Mouse (Mus musculus) CH12.LX (cell line): ENCODE measurements around the gene Kat2b. TPM values are rescaled to one million over a fixed set of nuclear protein-coding genes. Genes with fewer than 3 reads are reported as not detected.

Experiments used
- DNase-seq: peaks from one replicate; pipeline ENCODE4 v3.0.0-alpha.2; 2013; ENCODE audit errors: extremely low read depth
- H3K27ac ChIP-seq: 2 replicates; pipeline ENCODE4 v1.5.1; 2012; ENCODE audit warnings: low read depth, mild to moderate bottlenecking, control low read depth, moderate library complexity; ENCODE audit not compliant: insufficient read depth
- H3K27me3 ChIP-seq: replicated peaks from 2 replicates; pipeline ENCODE3; 2012; ENCODE audit warnings: inconsistent platforms
- H3K36me3 ChIP-seq, 2 experiments: replicated peaks in 1 of 2; 2 replicates each; pipeline versions ENCODE3 to v1.6.1; 2012; ENCODE audit warnings: inconsistent platforms in 1 of 2, low read length in 1 of 2, mild to moderate bottlenecking in 1 of 2, mixed read lengths in 1 of 2, moderate library complexity in 1 of 2; ENCODE audit not compliant: control insufficient read depth in 1 of 2, insufficient read depth in 1 of 2
- H3K4me1 ChIP-seq, 2 experiments: 2 replicates each; pipeline ENCODE4 v1.6.1; 2012; ENCODE audit warnings: inconsistent platforms in 1 of 2, moderate library complexity in 1 of 2; ENCODE audit not compliant: insufficient read depth in 2 of 2, control insufficient read depth in 1 of 2
- H3K4me2 ChIP-seq: 2 replicates; pipeline ENCODE4 v1.6.1; 2012; ENCODE audit warnings: low read depth, mild to moderate bottlenecking, control low read depth; ENCODE audit not compliant: poor library complexity, insufficient read depth, severe bottlenecking
- H3K4me3 ChIP-seq, 3 experiments: fragments of 150-350 bp in 1 of 3; sonication (generic) in 1 of 3; replicated peaks in 1 of 3; 2 replicates each; pipeline versions ENCODE3 to v1.5.1; 2011 to 2012; ENCODE audit warnings: low read depth in 2 of 3, low read length in 2 of 3, mild to moderate bottlenecking in 2 of 3, moderate library complexity in 2 of 3, control low read depth in 1 of 3, improper control_type of control experiment in 1 of 3, inconsistent platforms in 1 of 3, mixed read lengths in 1 of 3; ENCODE audit not compliant: poor library complexity in 1 of 3
- H3K79me2 ChIP-seq: replicated peaks from 2 replicates; pipeline ENCODE4 v1.6.1; 2012; ENCODE audit warnings: mild to moderate bottlenecking, moderate library complexity; ENCODE audit not compliant: control insufficient read depth, poor library complexity, insufficient read depth, severe bottlenecking; ENCODE audit errors: extremely low read depth
- H3K9ac ChIP-seq: 2 replicates; pipeline ENCODE4 v1.6.1; 2012; ENCODE audit warnings: low read depth, mild to moderate bottlenecking, control low read depth, moderate library complexity; ENCODE audit not compliant: insufficient read depth
- H3K9me3 ChIP-seq: replicated peaks from 2 replicates; pipeline ENCODE3; 2012; ENCODE audit warnings: low read length, inconsistent platforms, mixed read lengths
- BHLHE40 ChIP-seq: IDR thresholded peaks from 2 replicates; pipeline ENCODE4 v1.6.1; 2011; ENCODE audit warnings: mild to moderate bottlenecking, low read depth, low read length, improper control_type of control experiment
- CHD1 ChIP-seq: IDR thresholded peaks from 2 replicates; pipeline ENCODE4 v1.6.1; 2012; ENCODE audit warnings: low read depth, low read length, improper control_type of control experiment, inconsistent platforms
- CHD2 ChIP-seq: IDR thresholded peaks from 2 replicates; pipeline ENCODE4 v1.6.1; 2011; ENCODE audit warnings: low read length, improper control_type of control experiment
- E2F4 ChIP-seq: IDR thresholded peaks from 2 replicates; pipeline ENCODE4 v1.6.1; 2011; ENCODE audit warnings: low read depth, low read length, improper control_type of control experiment; ENCODE audit not compliant: insufficient replicate concordance
- ELF1 ChIP-seq: IDR thresholded peaks from 2 replicates; pipeline ENCODE4 v1.6.1; 2014; ENCODE audit warnings: low read depth, mild to moderate bottlenecking, inconsistent platforms, low read length, improper control_type of control experiment
- ETS1 ChIP-seq: conservative IDR thresholded peaks from 2 replicates; pipeline ENCODE4 v1.6.1; 2012; ENCODE audit warnings: low read depth, mild to moderate bottlenecking, inconsistent platforms, low read length, improper control_type of control experiment, moderate library complexity
- MAFK ChIP-seq: IDR thresholded peaks from 2 replicates; pipeline ENCODE4 v1.6.1; 2011; ENCODE audit warnings: low read length, improper control_type of control experiment; ENCODE audit not compliant: insufficient replicate concordance
- MAZ ChIP-seq: IDR thresholded peaks from 2 replicates; pipeline ENCODE4 v1.6.1; 2012; ENCODE audit warnings: low read depth, mild to moderate bottlenecking, inconsistent platforms, low read length, improper control_type of control experiment, moderate library complexity
- MXI1 ChIP-seq: IDR thresholded peaks from 2 replicates; pipeline ENCODE4 v1.6.1; 2011; ENCODE audit warnings: mild to moderate bottlenecking, low read depth, low read length, improper control_type of control experiment
- NRF1 ChIP-seq: IDR thresholded peaks from 2 replicates; pipeline ENCODE4 v1.6.1; 2014; ENCODE audit warnings: low read depth, mild to moderate bottlenecking, inconsistent platforms, low read length, improper control_type of control experiment, moderate library complexity
- PAX5 ChIP-seq: IDR thresholded peaks from 2 replicates; pipeline ENCODE4 v1.6.1; 2012; ENCODE audit warnings: low read length, inconsistent platforms, mixed read lengths
- POLR2A ChIP-seq: IDR thresholded peaks from 2 replicates; pipeline ENCODE4 v1.6.1; 2011; ENCODE audit warnings: low read depth, mild to moderate bottlenecking, improper control_type of control experiment, low read length
- POLR2AphosphoS2 ChIP-seq: IDR thresholded peaks from 2 replicates; pipeline ENCODE4 v1.6.1; 2011; ENCODE audit warnings: low read depth, low read length, improper control_type of control experiment
- RAD21 ChIP-seq: IDR thresholded peaks from 2 replicates; pipeline ENCODE4 v1.6.1; 2011; ENCODE audit warnings: low read depth, mild to moderate bottlenecking, low read length, improper control_type of control experiment, moderate library complexity
- RCOR1 ChIP-seq: conservative IDR thresholded peaks from 2 replicates; pipeline ENCODE4 v1.6.1; 2012; ENCODE audit warnings: low read depth, mild to moderate bottlenecking, inconsistent platforms, low read length, improper control_type of control experiment
- TBP ChIP-seq: conservative IDR thresholded peaks from 2 replicates; pipeline ENCODE4 v1.6.1; 2011; ENCODE audit warnings: low read depth, low read length, improper control_type of control experiment
- UBTF ChIP-seq: IDR thresholded peaks from 2 replicates; pipeline ENCODE4 v1.6.1; 2012; ENCODE audit warnings: low read depth, mild to moderate bottlenecking, inconsistent platforms, low read length, improper control_type of control experiment, moderate library complexity
- USF1 ChIP-seq: IDR thresholded peaks from 2 replicates; pipeline ENCODE4 v1.6.1; 2014; ENCODE audit warnings: low read depth, mild to moderate bottlenecking, inconsistent platforms, low read length, improper control_type of control experiment
- USF2 ChIP-seq: conservative IDR thresholded peaks from 2 replicates; pipeline ENCODE4 v1.6.1; 2011; ENCODE audit warnings: low read depth, low read length, improper control_type of control experiment
- ZKSCAN1 ChIP-seq: IDR thresholded peaks from 2 replicates; pipeline ENCODE4 v1.6.1; 2012; ENCODE audit warnings: low read depth, inconsistent platforms, low read length, improper control_type of control experiment, borderline replicate concordance
- ZNF384 ChIP-seq: IDR thresholded peaks from 2 replicates; pipeline ENCODE4 v1.6.1; 2012; ENCODE audit warnings: low read depth, low read length, improper control_type of control experiment, inconsistent platforms
- dilution Hi-C: fragments of 300-500 bp; cut with MboI; formaldehyde crosslinking; loops from 2 replicates; pipeline ENCODE4 v1.14.3; 2020; ENCODE audit warnings: low sequenced_read_pairs; ENCODE audit not compliant: extremely low pct_unique_long_range_greater_than_20kb, extremely low pct_ligation_motif_present
- in situ Hi-C: fragments of 300-500 bp; cut with MboI; formaldehyde crosslinking; loops from 3 replicates; pipeline ENCODE4 v1.14.3; 2019; ENCODE audit warnings: low sequenced_read_pairs, low pct_ligation_motif_present, low pct_unique_long_range_greater_than_20kb, mixed read lengths
- polyA plus RNA-seq: library from polyadenylated mRNA; unstranded; fragments of >175 nt; gene quantifications from 2 replicates; pipeline ENCODE4 v1.2.1, GENCODE M21; 2012; ENCODE audit warnings: low read depth; ENCODE audit not compliant: insufficient read length
- total RNA-seq, 2 experiments: library from RNA; depleted of rRNA; stranded (reverse); fragments of 300-350 nt in 1 of 2; fragments of >200 nt in 1 of 2; gene quantifications; 2 replicates each; pipeline ENCODE4 v1.2.3; 2012 to 2014

Kat2b gene
- total and polyA plus RNA-seq, 3 experiments = 3.6 to 4.6 (median 4.1) TPM

DNA sequence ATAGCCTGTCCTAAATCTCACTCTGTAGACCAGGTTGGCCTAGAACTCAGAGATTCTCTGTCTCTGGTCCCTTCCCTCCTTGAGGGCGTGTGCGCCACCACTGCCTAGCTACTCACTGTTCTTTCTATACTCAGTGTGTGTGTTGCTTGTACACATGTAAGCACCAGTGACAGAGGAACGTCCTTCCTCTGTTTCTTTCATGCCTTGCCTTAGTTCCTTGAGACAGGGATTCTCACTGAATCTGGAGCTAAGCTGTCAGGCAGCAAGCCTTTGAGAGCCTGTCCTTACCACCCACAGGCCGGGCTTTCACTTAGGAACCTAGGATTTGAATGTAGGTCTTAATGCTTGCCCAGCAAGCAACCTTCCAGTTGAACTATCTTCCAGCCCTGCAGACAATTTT is 13.0 kb downstream of the Kat2b start:
- Histone ChIP-seq H3K79me2 (peaks cover 12% of the 10 kb centered on the region), H3K4me1 (peaks cover 19 to 49% of the 10 kb centered on the region in 2 experiments), H3K9me3 (no peaks in the 10 kb centered on the region), H3K4me2 (no peak overlapping the region), H3K36me3 (peaks cover 3% of the 10 kb centered on the region in 2 experiments), H3K4me3 (no peak overlapping the region), H3K27me3 (no peaks in the 10 kb centered on the region)
- in situ Hi-C loops = no loop called here
- TF ChIP-seq PAX5 (no peak), POLR2AphosphoS2 (no peak), CHD1 (no peak)
- TF ChIP-seq, all 38 proteins: peak for 0
- DNase-seq = no peak
- Histone ChIP-seq H3K27ac (no peak overlapping the region), H3K9ac (no peak overlapping the region)
- dilution Hi-C loops = no loop called here

DNA sequence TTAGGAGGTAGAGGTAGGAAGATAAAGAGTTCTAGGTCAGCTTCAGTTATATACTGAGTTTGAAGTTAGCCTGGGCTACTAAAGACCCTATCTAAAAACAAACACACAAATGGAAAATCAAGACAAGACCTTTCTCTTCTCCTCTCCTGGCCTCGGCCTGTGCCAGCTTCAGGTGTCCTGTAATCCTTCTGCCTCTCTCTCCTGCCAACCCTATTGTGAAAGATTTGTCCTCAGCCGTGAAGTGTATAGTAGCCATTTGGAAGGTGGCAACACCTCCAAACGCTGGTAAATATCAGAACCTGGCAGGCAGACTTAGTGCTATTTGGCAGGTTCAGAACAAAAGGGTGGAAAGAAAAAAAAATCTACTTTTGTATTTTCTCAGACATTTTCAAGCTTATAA is 13.6 kb downstream of the Kat2b start:
- peaks cover 19 to 49% of the 10 kb centered on the region in 2 experiments for H3K4me1 ChIP-seq

DNA sequence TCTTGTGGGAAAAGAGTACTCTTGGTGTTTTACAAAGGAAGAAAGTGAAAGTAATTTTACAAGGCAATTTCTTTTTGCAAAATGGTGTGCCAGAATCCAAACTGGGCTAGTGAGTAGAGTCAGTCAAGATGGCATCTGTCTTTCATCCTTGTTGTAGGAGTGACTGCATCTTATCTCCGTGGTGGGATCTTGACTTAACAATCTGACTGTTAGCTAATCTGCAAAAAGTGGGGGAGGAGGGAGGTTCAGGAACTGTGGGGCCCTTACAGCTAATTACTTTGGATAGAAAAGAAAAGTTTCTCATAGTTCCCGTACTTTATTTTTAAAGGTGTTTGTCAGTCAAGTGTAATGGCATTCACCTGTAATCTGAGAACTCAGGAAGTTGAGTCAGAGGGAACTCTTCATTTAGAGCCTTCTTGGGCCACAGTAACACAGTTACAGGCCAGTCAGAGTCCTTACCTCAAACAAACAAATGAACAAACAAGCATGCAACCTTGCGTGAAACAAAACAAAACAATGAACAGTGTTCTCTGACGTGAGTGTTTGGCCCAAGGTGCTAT is 15.4 kb downstream of the Kat2b start:
- H3K4me3 ChIP-seq = no peak overlapping the region
- no peaks in the 10 kb centered on the region for H3K27me3 ChIP-seq
- no peak overlapping the region for H3K27ac ChIP-seq
- H3K4me2 ChIP-seq = peak overlapping the region; percentile 73; the same call in 1 of the 2 replicates
- H3K79me2 ChIP-seq = peaks cover 15% of the 10 kb centered on the region; the same call in 1 of the 2 replicates
- H3K36me3 ChIP-seq = peaks cover 3% of the 10 kb centered on the region in 2 experiments
- in situ Hi-C loops = no loop called here
- no peaks in the 10 kb centered on the region for H3K9me3 ChIP-seq
- peak overlapping the region; percentile 58; the same call in 1 of the 2 replicates for H3K9ac ChIP-seq
- dilution Hi-C loops = no loop called here
- H3K4me1 ChIP-seq = peaks cover 27 to 51% of the 10 kb centered on the region in 2 experiments
- TF ChIP-seq POLR2AphosphoS2 (no peak), TBP (0 out of 2 replicates have a peak, but pooled peaks have one; percentile 13)
- no peak for DNase-seq

More for the DNA sequence above, 13.6 kb downstream of the Kat2b start:
- peaks cover 3% of the 10 kb centered on the region in 2 experiments for H3K36me3 ChIP-seq
- dilution Hi-C loops = no loop called here
- no peak for TF ChIP-seq RCOR1
- TF ChIP-seq UBTF = no peak
- TF ChIP-seq MXI1 = no peak
- TF ChIP-seq MAZ = no peak
- no peak for TF ChIP-seq BHLHE40
- no peak for TF ChIP-seq USF1
- TF ChIP-seq ZKSCAN1 = no peak
- TF ChIP-seq NRF1 = no peak
- TF ChIP-seq CHD1 = no peak
- no peak for TF ChIP-seq RAD21
- no peak for TF ChIP-seq PAX5
- no peak for TF ChIP-seq POLR2A
- no peak for TF ChIP-seq USF2
- no peak for TF ChIP-seq E2F4
- no peak for TF ChIP-seq CHD2
- no peak for TF ChIP-seq MAFK
- no peak for TF ChIP-seq ETS1
- no peak for TF ChIP-seq ELF1
- no peak for TF ChIP-seq ZNF384
- in situ Hi-C loops = no loop called here
- H3K27me3 ChIP-seq = no peaks in the 10 kb centered on the region
- H3K9me3 ChIP-seq = no peaks in the 10 kb centered on the region
- no peak for DNase-seq
- H3K4me3 ChIP-seq = no peak overlapping the region
- H3K4me2 ChIP-seq = no peak overlapping the region
- no peak overlapping the region for H3K27ac ChIP-seq
- H3K9ac ChIP-seq = no peak overlapping the region
- H3K79me2 ChIP-seq = peaks cover 12% of the 10 kb centered on the region
